Mouse (Mus musculus): ENCODE measurements around the gene Clrn3.

Clrn3 gene

GRCm38 (mm10) chr7:135479322-135479880 is 49.1 kb downstream of the Clrn3 start:
- CTCF ChIA-PET = interaction anchor here in 3 of 4 experiments (0.6 to 1.6 kb wide), 12 partner anchors 8 to 519 kb away, joined by 3 to 6 read pairs (median 3); no protein-coding TSS in a partner anchor
- POLR2A ChIA-PET = interaction anchor here in 1 of 4 experiments (0.6 kb wide), 1 partner anchor 572 kb away, joined by 3 read pairs; no protein-coding TSS in a partner anchor

DNA sequence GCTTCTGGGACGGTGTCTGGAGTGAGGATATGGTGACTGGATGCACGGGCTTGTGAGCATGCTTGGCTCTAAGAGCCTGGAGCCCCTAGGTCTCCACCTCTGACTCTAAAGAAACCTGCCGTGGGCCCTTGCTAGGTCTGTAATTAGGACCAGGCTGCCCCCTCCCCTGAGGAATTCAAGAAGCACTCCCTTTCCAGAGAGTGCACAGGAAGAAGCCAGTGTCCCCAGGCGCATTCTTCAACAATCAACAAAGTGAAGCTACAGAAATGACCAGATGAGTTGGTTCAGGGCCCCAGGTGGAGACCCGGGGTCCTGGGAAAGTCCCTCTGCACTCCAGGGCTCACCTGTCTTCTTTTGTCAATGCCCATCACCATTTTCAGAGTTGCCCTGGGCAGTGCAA is 51.2 kb downstream of the Clrn3 start:
- CTCF ChIA-PET = interaction anchor here in 3 of 4 experiments (0.6 to 1.7 kb wide), 6 partner anchors 9 to 177 kb away, joined by 3 to 5 read pairs (median 4); no protein-coding TSS in a partner anchor
- POLR2A ChIA-PET = no interaction called here

DNA sequence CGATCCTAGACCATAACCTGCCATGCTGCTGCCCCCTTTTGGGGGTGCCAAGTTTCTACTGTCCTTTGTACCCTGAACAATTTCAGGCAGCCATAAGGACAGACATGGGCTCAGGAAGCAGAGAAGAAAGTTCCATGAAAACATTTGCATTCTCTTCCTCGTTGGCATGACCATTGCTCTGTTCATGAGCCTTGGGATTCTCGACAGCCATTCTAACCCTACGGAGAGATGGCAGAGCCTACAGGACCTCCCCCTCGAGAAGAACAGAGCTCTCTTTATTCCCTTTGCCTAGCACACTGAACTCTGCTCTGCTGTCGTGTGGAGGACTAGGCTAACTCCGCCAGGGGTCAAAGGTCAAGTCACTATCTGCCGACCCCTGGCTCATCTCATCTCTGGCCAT is 52.5 kb downstream of the Clrn3 start:
- CTCF ChIA-PET = interaction anchor here in 1 of 4 experiments (1.5 kb wide), 1 partner anchor 148 kb away, joined by 3 read pairs; no protein-coding TSS in a partner anchor
- POLR2A ChIA-PET = interaction anchor here in 1 of 4 experiments (1.5 kb wide), 1 partner anchor 10 kb away, joined by 3 read pairs; no protein-coding TSS in a partner anchor

DNA sequence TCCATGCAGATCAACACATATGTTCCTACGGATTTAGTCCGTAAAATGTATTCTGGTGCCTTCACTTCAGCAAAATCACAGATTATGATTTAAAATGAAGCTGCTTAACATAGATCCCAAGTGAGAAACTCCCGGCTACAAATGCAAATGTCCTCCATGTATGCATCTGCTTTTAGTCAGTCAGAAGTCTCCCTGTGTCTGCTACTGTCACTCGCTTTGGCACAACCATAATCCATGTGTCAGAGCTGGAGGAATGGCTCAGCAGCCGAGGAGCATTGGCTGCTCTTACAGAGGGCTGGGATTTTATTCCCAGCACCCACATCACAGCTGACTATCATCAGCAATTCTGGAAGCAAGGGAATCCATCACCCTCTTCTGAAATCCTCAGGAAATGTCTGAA is 58.1 kb downstream of the Clrn3 start:
- ChIA-PET CTCF (interaction anchor here in 1 of 4 experiments (1.4 kb wide), 1 partner anchor 17 kb away, joined by 4 read pairs; no protein-coding TSS in a partner anchor), POLR2A (interaction anchor here in 1 of 4 experiments (1.1 kb wide), 1 partner anchor 15 kb away, joined by 3 read pairs; no protein-coding TSS in a partner anchor)

- CTCF ChIA-PET = interaction anchor here in 3 of 4 experiments (0.6 to 1.3 kb wide), 6 partner anchors 9 to 1800 kb away, joined by 3 to 4 read pairs (median 4); no protein-coding TSS in a partner anchor
- POLR2A ChIA-PET = interaction anchor here in 1 of 4 experiments (0.8 kb wide), 1 partner anchor 69 kb away, joined by 3 read pairs; the partner anchor contains the start of gene Ptpre
These were observed 59.8 kb downstream of the Clrn3 start for GRCm38 (mm10) chr7:135468631-135469030.

- ChIA-PET CTCF (interaction anchor here in 1 of 4 experiments (3.9 kb wide), 1 partner anchor 22 kb away, joined by 17 read pairs; no protein-coding TSS in a partner anchor), POLR2A (no interaction called here)
These were observed 63.2 kb downstream of the Clrn3 start for GRCm38 (mm10) chr7:135465293-135465692.

GRCm38 (mm10) chr7:135464689-135465259 is 63.7 kb downstream of the Clrn3 start:
- CTCF ChIA-PET = interaction anchor here in 2 of 4 experiments (1.0 to 3.9 kb wide), 2 partner anchors 12 to 23 kb away, joined by 6 to 17 read pairs; no protein-coding TSS in a partner anchor

More at GRCm38 (mm10) chr7:135464689-135465259, 63.7 kb downstream of the Clrn3 start:
- POLR2A ChIA-PET = no interaction called here
